Mouse (Mus musculus) bone marrow macrophage, adult 2 months (primary cell): ENCODE measurements around the gene Pkm. TPM values are rescaled to one million over a fixed set of nuclear protein-coding genes. Genes with fewer than 3 reads are reported as not detected.
A peak's percentile ranks its signal among the peaks of the same experiment; 100 is the strongest.

Source experiments
- H3K27ac ChIP-seq: 2 replicates; pipeline ENCODE4 v1.5.1; 2012; ENCODE audit warnings: low read depth, low read length; ENCODE audit not compliant: insufficient read depth
- H3K4me1 ChIP-seq: 2 replicates; pipeline ENCODE4 v1.6.1; 2012; ENCODE audit warnings: low read length; ENCODE audit not compliant: control insufficient read depth, insufficient read depth
- H3K4me3 ChIP-seq: 2 replicates; pipeline ENCODE4 v1.5.1; 2012; ENCODE audit warnings: mild to moderate bottlenecking, low read length, moderate library complexity; ENCODE audit not compliant: insufficient read depth
- CTCF ChIP-seq: IDR thresholded peaks from 2 replicates; pipeline ENCODE4 v1.5.1; 2012; ENCODE audit warnings: low read depth, mild to moderate bottlenecking, low read length, moderate library complexity
- POLR2A ChIP-seq: IDR thresholded peaks from 2 replicates; pipeline ENCODE4 v1.6.1; 2012; ENCODE audit warnings: mild to moderate bottlenecking, low read depth, low read length, borderline replicate concordance
- polyA plus RNA-seq: library from polyadenylated mRNA; stranded (reverse); fragments of >200 nt; gene quantifications from 2 replicates; pipeline ENCODE4 v1.2.4, GENCODE M21; 2012; ENCODE audit not compliant: missing spikeins, insufficient read depth, insufficient read length

Pkm gene
- polyA plus RNA-seq, 1 experiment = 1,171 TPM

DNA sequence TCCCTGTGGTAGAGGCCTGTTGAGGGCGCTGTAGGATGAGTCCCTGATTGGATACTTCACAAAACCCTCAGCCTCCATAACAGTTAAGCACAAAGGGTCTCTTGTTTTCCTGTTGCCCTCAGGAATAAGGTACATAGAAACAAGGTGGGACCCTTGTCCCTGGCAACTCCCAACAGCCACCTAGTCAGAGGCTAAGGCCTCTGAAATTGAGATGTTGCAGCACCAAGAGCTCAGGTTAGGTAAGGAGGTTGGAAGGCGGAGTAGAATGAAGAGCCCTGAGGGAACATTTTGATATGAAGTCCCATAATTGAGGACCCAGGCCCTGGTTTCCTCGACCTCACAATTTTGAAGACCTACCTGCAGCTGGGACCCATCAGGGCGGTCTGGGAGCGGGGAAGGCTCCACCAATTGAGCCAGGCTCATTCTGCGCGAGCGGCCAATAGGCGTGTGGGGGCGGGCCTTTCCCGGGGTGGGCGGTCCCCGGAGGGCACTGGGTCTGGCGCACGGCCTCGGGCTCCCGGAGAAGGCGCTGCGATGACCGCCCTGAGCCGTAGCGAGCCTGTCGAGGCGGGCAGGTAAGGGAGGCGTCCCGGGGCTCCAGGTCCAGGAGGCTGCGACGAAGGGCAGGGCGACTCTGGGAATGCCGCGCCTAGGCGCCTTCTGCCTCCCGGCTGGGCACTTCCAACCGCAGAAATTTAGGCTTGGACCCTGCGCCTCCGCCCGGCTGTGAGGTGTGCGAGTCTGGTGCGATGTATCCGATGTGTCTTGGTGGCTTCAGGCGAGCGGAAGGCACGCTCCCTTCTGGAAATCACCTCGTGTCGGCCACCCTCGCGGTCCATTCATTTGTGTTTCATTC, 23.7 kb downstream of the Pkm start, which contains the start of gene Gramd2:
Gramd2 (plus strand) TSS at position 467 of the 856 bp plus-strand sequence.
- Histone ChIP-seq H3K4me3 (peak within 1 kb of the TSS; percentile 43), H3K4me1 (no peaks in the 10 kb centered on the region), H3K27ac (no peak within 1 kb of the TSS)
- no peak for TF ChIP-seq POLR2A
- no peak for TF ChIP-seq CTCF

DNA sequence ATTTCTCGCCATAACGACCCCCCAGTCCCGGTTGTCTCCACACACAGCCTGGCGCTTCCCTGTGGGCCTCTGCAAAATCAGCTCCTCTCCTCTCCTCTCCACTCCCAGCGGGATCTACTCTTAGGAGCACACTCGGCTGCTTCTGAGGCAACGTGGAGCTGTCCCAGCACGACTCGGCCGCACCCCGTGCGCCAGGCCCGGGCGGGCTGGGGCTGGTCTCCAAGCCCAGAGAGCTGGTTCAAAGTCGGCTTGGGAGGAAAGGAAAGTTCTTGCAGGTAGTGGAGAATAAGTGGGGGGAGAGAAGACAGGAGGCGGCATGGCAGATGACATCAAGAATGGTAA, 24.3 kb downstream of the Pkm start:
- no peak overlapping the region for H3K4me3 ChIP-seq
- no peak overlapping the region for H3K27ac ChIP-seq
- no peaks in the 10 kb centered on the region for H3K4me1 ChIP-seq
- no peak for TF ChIP-seq CTCF
- TF ChIP-seq POLR2A = no peak

DNA sequence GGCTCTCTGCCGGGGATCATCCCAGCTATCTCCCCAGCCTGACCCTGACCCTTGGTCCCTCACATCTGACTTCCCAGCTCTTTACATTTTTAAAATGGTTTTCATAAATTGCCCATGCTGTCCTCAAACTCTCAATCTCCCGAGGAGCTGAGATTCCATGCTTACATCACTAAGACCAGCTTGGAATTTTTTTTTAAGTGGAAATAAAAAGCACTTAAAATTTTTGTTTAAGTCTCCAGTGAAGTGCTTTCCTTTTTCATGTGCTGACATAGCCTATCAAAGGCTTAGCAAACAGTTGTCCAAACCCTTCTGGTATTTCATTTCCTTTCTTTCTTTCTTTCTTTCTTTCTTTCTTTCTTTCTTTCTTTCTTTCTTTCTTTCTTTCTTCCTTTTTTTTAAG, 27.9 kb downstream of the Pkm start:
- no peaks in the 10 kb centered on the region for H3K4me1 ChIP-seq
- no peak overlapping the region for H3K4me3 ChIP-seq
- no peak overlapping the region for H3K27ac ChIP-seq
- TF ChIP-seq POLR2A (no peak), CTCF (no peak)

DNA sequence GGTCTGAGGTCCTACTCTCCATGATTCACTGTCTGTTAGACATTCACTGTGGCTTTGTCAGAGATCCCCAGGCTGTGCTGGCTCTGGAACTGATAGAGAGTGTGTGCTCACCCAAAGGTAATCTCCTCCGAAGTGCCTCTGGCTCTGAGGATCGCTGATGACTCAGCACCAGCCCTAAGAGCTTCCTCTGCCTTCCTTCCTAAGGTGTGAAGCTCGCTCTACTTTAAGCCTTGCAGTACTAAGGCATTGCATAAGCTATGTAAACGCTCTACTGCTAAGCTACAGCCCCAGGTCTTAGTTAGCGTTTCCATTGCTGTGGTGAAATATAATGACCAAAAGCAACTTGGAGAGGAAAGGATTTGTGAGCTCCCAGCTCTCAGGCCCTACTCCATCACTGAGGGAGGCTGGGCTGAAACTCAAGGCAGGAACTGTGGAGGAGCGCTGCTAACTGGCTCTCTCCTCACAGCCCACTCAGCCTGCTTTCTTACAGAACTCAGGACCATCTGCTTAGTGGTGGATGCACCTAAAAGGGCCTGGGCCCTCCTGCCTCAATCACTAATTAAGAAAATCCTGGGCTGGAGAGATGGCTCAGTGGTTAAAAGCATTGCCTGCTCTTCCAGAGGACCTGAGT, 31.4 kb downstream of the Pkm start:
- TF ChIP-seq CTCF (no peak), POLR2A (no peak)
- Histone ChIP-seq H3K4me1 (peaks cover 4% of the 10 kb centered on the region), H3K27ac (no peak overlapping the region), H3K4me3 (no peak overlapping the region)

DNA sequence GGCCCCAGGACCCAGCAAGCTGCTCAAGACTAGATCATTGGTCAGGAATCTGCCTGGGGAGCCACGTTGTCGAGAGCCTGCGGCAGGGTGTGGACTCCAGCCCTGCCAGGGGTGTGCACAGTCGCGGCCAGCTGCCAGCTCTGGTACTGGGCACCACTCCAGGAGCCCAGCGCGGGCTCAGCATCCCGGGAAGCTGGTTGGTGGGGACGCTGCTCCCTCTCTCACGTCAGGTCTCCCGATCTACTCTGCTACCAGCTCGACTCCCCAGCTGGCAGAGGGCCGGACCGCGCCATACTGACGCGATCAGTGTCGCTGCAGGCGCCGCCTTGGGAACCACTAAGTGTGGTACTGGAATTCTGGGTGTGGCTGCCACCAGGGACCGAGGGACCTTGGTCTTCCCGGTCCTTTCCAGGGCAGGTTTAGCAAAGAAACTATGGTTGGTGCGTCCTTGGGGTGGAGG, 35.5 kb downstream of the Pkm start:
- Histone ChIP-seq H3K27ac (0 out of 2 replicates have a peak overlapping the region, but pooled peaks have one; percentile 1), H3K4me1 (peaks cover 4% of the 10 kb centered on the region), H3K4me3 (peak overlapping the region; percentile 53)
- TF ChIP-seq CTCF (no peak), POLR2A (no peak)

DNA sequence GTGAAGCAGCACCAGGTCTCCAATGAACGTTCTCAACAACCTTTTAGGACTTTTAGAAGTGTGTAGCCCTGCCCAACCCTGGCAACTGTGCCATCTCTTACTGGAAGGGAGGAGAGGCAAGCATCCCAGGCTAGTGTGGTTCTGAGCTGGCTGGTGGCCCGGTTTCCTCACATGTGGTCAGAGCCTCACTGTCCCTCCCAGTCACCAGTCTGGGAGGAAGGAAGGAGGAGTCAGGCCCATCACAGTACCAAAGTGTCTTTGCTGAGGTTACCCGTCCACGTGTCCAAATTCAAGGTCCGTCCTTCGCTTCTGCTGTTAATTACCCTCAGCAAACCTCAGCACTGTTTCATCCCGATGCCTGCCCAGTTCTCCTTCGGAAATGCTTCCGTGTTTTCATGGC, 36.0 kb downstream of the Pkm start:
- TF ChIP-seq POLR2A = no peak
- no peak for TF ChIP-seq CTCF
- Histone ChIP-seq H3K27ac (0 out of 2 replicates have a peak overlapping the region, but pooled peaks have one; percentile 1), H3K4me3 (peak overlapping the region; percentile 53), H3K4me1 (peaks cover 4% of the 10 kb centered on the region)

DNA sequence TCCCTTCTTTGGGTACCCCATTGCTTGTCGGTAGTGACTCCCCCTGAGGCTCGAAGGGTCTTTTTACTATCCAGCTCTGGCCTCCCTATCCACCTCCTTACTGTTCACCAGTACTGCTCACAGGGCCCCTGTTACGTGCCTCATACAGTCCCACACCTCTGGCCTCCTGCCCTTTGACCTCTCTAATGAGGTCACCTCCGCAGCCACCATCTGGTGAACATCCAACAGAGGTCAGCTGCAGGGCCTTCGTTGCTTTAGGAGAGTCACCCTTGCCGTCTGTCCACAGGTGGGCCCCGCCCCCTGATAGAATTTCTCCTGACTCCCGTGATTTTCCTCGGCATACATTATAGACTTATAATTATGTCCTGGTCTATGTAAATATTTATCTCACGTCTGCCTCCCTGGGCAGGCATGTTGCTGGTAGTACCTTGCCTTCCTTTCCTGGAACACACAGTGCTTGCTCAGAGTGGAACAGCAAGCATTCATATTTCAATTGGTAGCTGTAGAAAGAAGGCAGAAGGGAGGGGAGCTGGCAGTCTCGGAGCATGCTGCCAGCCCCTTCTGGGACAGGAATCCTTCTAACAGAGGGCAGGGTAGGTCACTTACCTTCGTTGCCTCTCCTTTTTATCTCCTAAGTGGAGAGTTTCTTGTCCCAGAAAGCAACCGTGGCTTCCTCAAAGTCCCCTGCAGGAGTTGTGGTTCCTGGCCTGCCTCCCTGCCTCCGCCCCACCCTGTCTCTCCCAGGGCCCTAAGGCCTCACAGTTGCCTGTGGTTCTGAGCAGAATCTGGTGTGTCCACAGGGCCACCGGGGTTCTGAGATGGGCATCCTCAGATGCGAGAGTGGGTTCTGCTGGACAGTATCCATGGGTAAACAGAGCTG, 38.6 kb downstream of the Pkm start:
- TF ChIP-seq CTCF (no peak), POLR2A (no peak)
- Histone ChIP-seq H3K4me1 (peaks cover 4% of the 10 kb centered on the region), H3K4me3 (no peak overlapping the region), H3K27ac (no peak overlapping the region)

DNA sequence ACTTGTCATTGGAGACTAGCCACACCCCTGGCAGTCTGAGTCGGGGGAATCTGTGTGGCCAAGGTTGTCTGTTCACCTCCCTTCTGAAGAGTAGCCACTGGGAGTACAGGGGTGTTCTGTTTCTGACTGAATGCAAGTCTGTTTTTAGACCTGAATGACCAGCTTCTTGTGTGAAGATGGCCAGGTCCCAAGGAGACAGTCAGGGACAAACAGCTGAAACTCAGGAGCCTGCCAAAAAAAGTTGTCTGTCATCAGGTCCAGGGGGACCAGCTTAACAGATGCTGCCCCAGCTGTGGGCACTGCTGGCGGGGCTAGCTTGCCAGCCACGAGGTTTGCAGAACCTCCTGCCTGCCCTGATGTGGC, 39.3 kb downstream of the Pkm start:
- TF ChIP-seq POLR2A (no peak), CTCF (no peak)
- Histone ChIP-seq H3K4me3 (no peak overlapping the region), H3K27ac (no peak overlapping the region), H3K4me1 (peaks cover 4% of the 10 kb centered on the region)

DNA sequence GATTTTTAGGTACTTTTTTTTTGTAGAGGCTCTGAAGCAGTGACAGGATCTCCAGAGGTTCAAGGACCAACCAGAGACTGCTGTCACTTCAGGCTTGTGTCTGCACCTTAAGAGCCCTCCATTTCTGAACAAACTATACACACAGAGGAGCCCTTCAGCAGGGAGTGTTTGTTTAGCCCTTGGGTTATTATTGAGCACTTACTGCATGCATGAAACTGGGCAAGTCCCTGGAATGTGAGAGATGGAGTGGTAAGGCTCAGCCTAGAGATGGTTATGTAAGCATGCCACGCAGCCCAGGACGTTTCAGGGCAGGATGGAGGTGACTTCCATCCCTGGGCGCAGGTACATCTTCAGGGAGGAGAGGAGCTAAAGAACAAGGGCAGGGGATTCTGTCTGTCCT, 40.2 kb downstream of the Pkm start:
- H3K4me3 ChIP-seq = no peak overlapping the region
- no peak overlapping the region for H3K27ac ChIP-seq
- TF ChIP-seq POLR2A = no peak
- TF ChIP-seq CTCF = no peak
- H3K4me1 ChIP-seq = peaks cover 4% of the 10 kb centered on the region
